Mouse (Mus musculus): ENCODE measurements around the gene Dvl2.

DNA sequence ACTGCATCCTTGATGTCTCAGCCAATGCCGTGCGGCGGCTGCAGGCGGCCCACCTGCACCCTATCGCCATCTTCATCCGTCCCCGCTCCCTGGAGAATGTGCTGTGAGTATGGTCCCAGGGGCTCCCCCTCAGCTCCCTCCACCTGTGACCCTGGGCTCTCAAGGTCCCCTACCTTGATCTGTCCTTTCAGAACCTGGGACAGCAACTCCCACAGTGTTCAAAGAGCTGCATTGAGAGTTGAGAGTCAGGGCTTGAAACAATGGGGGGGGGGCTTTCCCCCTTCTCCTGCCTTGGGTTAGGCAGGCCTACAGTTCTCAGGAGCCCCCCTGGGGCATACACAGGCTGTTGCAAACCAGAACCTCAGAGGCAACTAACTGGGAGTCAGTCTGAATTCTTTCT is 43.3 kb downstream of the Dvl2 start:
- TF ChIP-seq TAL1 (IDR thresholded peaks at IDR 0.05; ENCODE audit: low read length), result no peak
- no peak for TF ChIP-seq GATA1 (IDR thresholded peaks at IDR 0.05; ENCODE audit: low read length)
